In genomic region chr1:92225297-92225696, GRCm38 (mm10) we compare ENCODE assay signal across 27 mouse cellular contexts. TPM values are rescaled to one million over a fixed set of nuclear protein-coding genes. Genes with fewer than 3 reads are reported as not detected.
DNase-seq lines count a peak whose midpoint lies in the region; ATAC-seq and TF ChIP-seq lines count a peak whose summit lies in the region.
"Had no signal": no experiment of that assay in that cellular context is flagged by ENCODE, and none has a peak within 500 bp of the region (broad histone marks: within the 10 kb centered on the region; RNA-seq: fewer than 3 reads in every experiment).

No protein-coding gene starts in this region.

- no peaks in the 10 kb centered on the region for H3K27me3 ChIP-seq in liver, postnatal 0 days (ENCODE audit: insufficient read depth, low read length)
- no peaks in the 10 kb centered on the region for H3K27me3 ChIP-seq in liver, embryonic 12.5 days (replicated peaks)
- H3K27me3 ChIP-seq: embryonic facial prominence, embryonic 15.5 days; heart, embryonic 13.5 days; intestine, embryonic 15.5 days; limb, embryonic 15.5 days; stomach, embryonic 15.5 days had no signal

- no peak overlapping the region for H3K27ac ChIP-seq in liver, postnatal 0 days (ENCODE audit: low read depth)
- H3K27ac ChIP-seq in liver, embryonic 12.5 days, result no peak overlapping the region
- H3K27ac ChIP-seq in bone marrow macrophage, adult 2 months (ENCODE audit: insufficient read depth, low read depth, low read length), result peak overlapping the region; percentile 62
- H3K27ac ChIP-seq in macrophage, result peak overlapping the region; percentile 2; the same call in 1 of the 2 replicates
- H3K27ac ChIP-seq: embryonic facial prominence, embryonic 10.5 days; embryonic facial prominence, embryonic 15.5 days; heart, embryonic 13.5 days; hindbrain, embryonic 12.5 days; intestine, embryonic 15.5 days; limb, embryonic 10.5 days; limb, embryonic 15.5 days; liver, embryonic 14.5 days; stomach, embryonic 15.5 days had no signal

- no peak overlapping the region for H3K4me3 ChIP-seq in liver, postnatal 0 days (ENCODE audit: low read depth, low read length)
- no peak overlapping the region for H3K4me3 ChIP-seq in liver, embryonic 12.5 days
- no peak overlapping the region for H3K4me3 ChIP-seq in bone marrow macrophage, adult 2 months (ENCODE audit: insufficient read depth, low read length)
- no peak overlapping the region for H3K4me3 ChIP-seq in macrophage (ENCODE audit: inconsistent target)
- H3K4me3 ChIP-seq: embryonic facial prominence, embryonic 10.5 days; embryonic facial prominence, embryonic 15.5 days; forebrain, embryonic 12.5 days; heart, embryonic 13.5 days; hindbrain, embryonic 12.5 days; intestine, embryonic 15.5 days; limb, embryonic 10.5 days; limb, embryonic 15.5 days; stomach, embryonic 15.5 days had no signal

- no peaks in the 10 kb centered on the region for H3K79me2 ChIP-seq in macrophage (ENCODE audit: inconsistent target)

- no peak for TF ChIP-seq CTCF in liver, postnatal 0 days (IDR thresholded peaks at IDR 0.05; ENCODE audit: low read depth)
- no peak for TF ChIP-seq CTCF in bone marrow macrophage, adult 2 months (IDR thresholded peaks at IDR 0.05; ENCODE audit: low read depth, low read length)

- no peaks in the 10 kb centered on the region for H3K36me3 ChIP-seq in liver, postnatal 0 days (replicated peaks; ENCODE audit: insufficient read depth, low read length)
- H3K36me3 ChIP-seq in liver, embryonic 12.5 days, result no peaks in the 10 kb centered on the region
- H3K36me3 ChIP-seq in macrophage (ENCODE audit: inconsistent target), result no peaks in the 10 kb centered on the region
- H3K36me3 ChIP-seq: embryonic facial prominence, embryonic 10.5 days; embryonic facial prominence, embryonic 15.5 days; forebrain, embryonic 12.5 days; heart, embryonic 13.5 days; hindbrain, embryonic 12.5 days; intestine, embryonic 15.5 days; limb, embryonic 10.5 days; limb, embryonic 15.5 days; stomach, embryonic 15.5 days had no signal

- TF ChIP-seq EP300 in liver, postnatal 0 days (IDR thresholded peaks at IDR 0.05; ENCODE audit: low read depth), result no peak

- 35% methylated on average over 2 of the region's 2 CpGs for WGBS in liver, postnatal 0 days (ENCODE audit: insufficient replicate concordance)
- 37% methylated on average over 2 of the region's 2 CpGs for WGBS in liver, embryonic 12.5 days (ENCODE audit: insufficient replicate concordance)
- 5% methylated on average over 2 of the region's 2 CpGs for WGBS in macrophage (ENCODE audit: missing documents)

- TF ChIP-seq POLR2A in bone marrow macrophage, adult 2 months (IDR thresholded peaks at IDR 0.05; ENCODE audit: borderline replicate concordance, low read depth, low read length), result no peak

- no peak overlapping the region for H3K9ac ChIP-seq in liver, postnatal 0 days (replicated peaks)
- no peak overlapping the region for H3K9ac ChIP-seq in liver, embryonic 12.5 days
- H3K9ac ChIP-seq: embryonic facial prominence, embryonic 15.5 days; forebrain, embryonic 12.5 days; heart, embryonic 13.5 days; hindbrain, embryonic 12.5 days; intestine, embryonic 15.5 days; limb, embryonic 15.5 days; liver, embryonic 14.5 days; lung, embryonic 14.5 days; stomach, embryonic 15.5 days had no signal

- peak; percentile 21 for DNase-seq in liver, postnatal 0 days
- DNase-seq in frontal cortex, postnatal 25 days (ENCODE audit: low spot score in 2 of 2), result no peak
- no peak for DNase-seq in lung, postnatal 25 days (ENCODE audit: low spot score)
- DNase-seq: adrenal gland, postnatal 14 days; cerebellum, adult 11-12 months; gastrocnemius, postnatal 25 days; heart, adult 18-20 months; heart, postnatal 10 days; kidney, adult 2 months; kidney, postnatal 36 days; lung, embryonic 14.5 days; lung, postnatal 14 days had no signal

- no peaks in the 10 kb centered on the region for H3K9me3 ChIP-seq in liver, postnatal 0 days (ENCODE audit: low read length)
- no peaks in the 10 kb centered on the region for H3K9me3 ChIP-seq in liver, embryonic 12.5 days (replicated peaks)
- H3K9me3 ChIP-seq: embryonic facial prominence, embryonic 10.5 days; embryonic facial prominence, embryonic 15.5 days; forebrain, embryonic 12.5 days; heart, embryonic 13.5 days; hindbrain, embryonic 12.5 days; intestine, embryonic 15.5 days; limb, embryonic 10.5 days; limb, embryonic 15.5 days; stomach, embryonic 15.5 days had no signal

- H3K4me2 ChIP-seq in liver, postnatal 0 days (ENCODE audit: low read depth, low read length), result no peak overlapping the region
- no peak overlapping the region for H3K4me2 ChIP-seq in liver, embryonic 12.5 days
- H3K4me2 ChIP-seq: embryonic facial prominence, embryonic 15.5 days; heart, embryonic 13.5 days; hindbrain, embryonic 12.5 days; intestine, embryonic 15.5 days; limb, embryonic 15.5 days; lung, embryonic 14.5 days; stomach, embryonic 15.5 days had no signal

- no peaks in the 10 kb centered on the region for H3K4me1 ChIP-seq in liver, postnatal 0 days (ENCODE audit: insufficient read depth)
- H3K4me1 ChIP-seq in liver, embryonic 12.5 days, result no peaks in the 10 kb centered on the region
- peaks cover 26% of the 10 kb centered on the region for H3K4me1 ChIP-seq in bone marrow macrophage, adult 2 months (ENCODE audit: control insufficient read depth, insufficient read depth, low read length)
- H3K4me1 ChIP-seq: heart, embryonic 13.5 days; intestine, embryonic 15.5 days; stomach, embryonic 15.5 days had no signal

- no peak for ATAC-seq in liver, postnatal 0 days
- no peak for ATAC-seq in liver, embryonic 12.5 days
- 0 out of 2 replicates have a peak, but pooled peaks have one; percentile 14 for ATAC-seq in neutrophil, adult 5-6 weeks (ENCODE audit: extremely low read depth, insufficient number of reproducible peaks, low FRiP score, poor library complexity, severe bottlenecking)
- ATAC-seq: CD4-positive, CD25-positive, alpha-beta regulatory T cell, adult 4 months; intestine, embryonic 15.5 days had no signal

RNA-seq across cellular contexts. Expression of gene Hdac4, which starts 29.8 kb away (rescaled TPM):
- polyA plus RNA-seq in liver, postnatal 0 days (2015; fragmentation: Nextera tagmentation; extraction: Ambion mirVana), result 3.0 and 3.8 TPM in 2 replicates
- polyA plus RNA-seq in liver, embryonic 12.5 days (2016; fragmentation: Nextera tagmentation; extraction: Ambion mirVana), result 6.4 and 6.9 TPM in 2 replicates
- 6.4 and 6.8 TPM in 2 replicates for polyA plus RNA-seq in bone marrow macrophage, adult 2 months (2012; ENCODE audit: insufficient read depth, insufficient read length, missing spikeins)
- 10 to 100 TPM; 23.7 to 65.2 (median 37.9) TPM for total RNA-seq in macrophage (2018; cell fraction: chromatin; rRNA removed)
- 10 to 100 TPM in 9 of 26 experiments, 1 to 10 TPM in 17; 5.6 to 13.1 (median 8.4) TPM for total RNA-seq in macrophage (2018; cell fraction: cytosol; rRNA removed)
- 10 to 100 TPM; 11.4 to 53.4 (median 24.5) TPM for total RNA-seq in macrophage (2018; cell fraction: nucleus; rRNA removed)
- polyA plus RNA-seq in macrophage (2018), result 2.6 to 7.6 TPM (median 4.8 TPM) in 3 replicates
- 53.2 and 55.2 TPM in 2 replicates for total RNA-seq in neutrophil, adult 5-6 weeks (2017)

Comparison
In these comparisons a context has a peak if more than half of its experiments do, and no peak if none do; other contexts are left out.
1. H3K27ac ChIP-seq: peak in bone marrow macrophage, adult 2 months (single experiment) and macrophage (single experiment); none in liver, postnatal 0 days (single experiment) and liver, embryonic 12.5 days (single experiment).